Mouse (Mus musculus) C2C12 (cell line): ENCODE results near the gene Dclk3.

ENCODE experiments used
- CEBPB ChIP-seq: IDR thresholded peaks from one replicate; pipeline ENCODE4 v1.6.1; 2011; ENCODE audit warnings: low read depth, mild to moderate bottlenecking, control low read depth, moderate library complexity
- CTCF ChIP-seq: IDR thresholded peaks from one replicate; pipeline ENCODE4 v1.5.1; 2011; ENCODE audit not compliant: control insufficient read depth, insufficient read depth, insufficient read length
- MAX ChIP-seq: IDR thresholded peaks from one replicate; pipeline ENCODE4 v1.6.1; 2011; ENCODE audit warnings: mild to moderate bottlenecking, control low read depth

- TF ChIP-seq CEBPB = no peak
- TF ChIP-seq CTCF = no peak
- TF ChIP-seq MAX = no peak
Measured at GRCm38 (mm10) chr9:111486645-111487477, 48.0 kb downstream of the Dclk3 start.
